Mouse (Mus musculus) midbrain, embryonic 11.5 days (tissue): ENCODE measurements around the gene Spast. TPM values are rescaled to one million over a fixed set of nuclear protein-coding genes. Genes with fewer than 3 reads are reported as not detected.
"Not testable (repeated sequence)": the region's sequence is repeated elsewhere in the genome, so short reads cannot be mapped to it uniquely, and the experiment has no call there.

Source experiments
- ATAC-seq: fragments of 200-750 bp; cut with Nextera tagmentation; 2 replicates; pipeline ENCODE4 v1.8.0; 2017; ENCODE audit warnings: moderate TSS enrichment, moderate library complexity; ENCODE audit not compliant: low FRiP score
- DNase-seq: peaks from one replicate; pipeline ENCODE4 v3.0.0; 2015; ENCODE audit warnings: low spot score; ENCODE audit errors: missing footprints
- H3K27ac ChIP-seq: fragments of 300-500 bp; sonication (generic); 2 replicates; pipeline ENCODE4 v1.5.1; 2014; ENCODE audit warnings: low read depth, low read length
- H3K27me3 ChIP-seq: fragments of 300-500 bp; sonication (generic); 2 replicates; pipeline ENCODE4 v1.6.1; 2014; ENCODE audit warnings: mild to moderate bottlenecking, low read length, moderate library complexity, mixed read lengths; ENCODE audit not compliant: control insufficient read depth, insufficient read depth
- H3K36me3 ChIP-seq: fragments of 300-500 bp; sonication (generic); 2 replicates; pipeline ENCODE4 v1.6.1; 2014; ENCODE audit warnings: mild to moderate bottlenecking, low read length, moderate library complexity, mixed read lengths; ENCODE audit not compliant: control insufficient read depth, insufficient read depth
- H3K4me1 ChIP-seq: fragments of 300-500 bp; sonication (generic); 2 replicates; pipeline ENCODE4 v1.6.1; 2014; ENCODE audit warnings: low read length; ENCODE audit not compliant: control insufficient read depth, insufficient read depth
- H3K4me2 ChIP-seq: fragments of 300-500 bp; sonication (generic); 2 replicates; pipeline ENCODE4 v1.6.1; 2014; ENCODE audit warnings: mild to moderate bottlenecking, moderate library complexity
- H3K4me3 ChIP-seq: fragments of 300-500 bp; sonication (generic); 2 replicates; pipeline ENCODE4 v1.5.1; 2014; ENCODE audit warnings: low read depth, low read length
- H3K9ac ChIP-seq: fragments of 300-500 bp; sonication (generic); 2 replicates; pipeline ENCODE4 v1.6.1; 2014; ENCODE audit warnings: low read length
- H3K9me3 ChIP-seq: fragments of 300-500 bp; sonication (generic); 2 replicates; pipeline ENCODE4 v1.6.1; 2016; ENCODE audit warnings: low read length; ENCODE audit not compliant: control insufficient read depth
- WGBS: fragments of 180-500 bp; shearing (Covaris S2); extraction: QIAGEN DNeasy Blood & Tissue Kit; methylation state at CpG from one replicate; pipeline ENCODE4 v1.1.7; 2014; 5-methylcytosine and 5-hydroxymethylcytosine counted together
- polyA plus RNA-seq: library from polyadenylated mRNA; unstranded; fragments of >200 nt; fragmentation: Nextera tagmentation; extraction: Ambion mirVana; gene quantifications from 2 replicates; pipeline ENCODE4 v1.2.1, GENCODE M21; 2014

Spast gene
- polyA plus RNA-seq, 1 experiment from 2014 or later = 48.8 TPM

DNA sequence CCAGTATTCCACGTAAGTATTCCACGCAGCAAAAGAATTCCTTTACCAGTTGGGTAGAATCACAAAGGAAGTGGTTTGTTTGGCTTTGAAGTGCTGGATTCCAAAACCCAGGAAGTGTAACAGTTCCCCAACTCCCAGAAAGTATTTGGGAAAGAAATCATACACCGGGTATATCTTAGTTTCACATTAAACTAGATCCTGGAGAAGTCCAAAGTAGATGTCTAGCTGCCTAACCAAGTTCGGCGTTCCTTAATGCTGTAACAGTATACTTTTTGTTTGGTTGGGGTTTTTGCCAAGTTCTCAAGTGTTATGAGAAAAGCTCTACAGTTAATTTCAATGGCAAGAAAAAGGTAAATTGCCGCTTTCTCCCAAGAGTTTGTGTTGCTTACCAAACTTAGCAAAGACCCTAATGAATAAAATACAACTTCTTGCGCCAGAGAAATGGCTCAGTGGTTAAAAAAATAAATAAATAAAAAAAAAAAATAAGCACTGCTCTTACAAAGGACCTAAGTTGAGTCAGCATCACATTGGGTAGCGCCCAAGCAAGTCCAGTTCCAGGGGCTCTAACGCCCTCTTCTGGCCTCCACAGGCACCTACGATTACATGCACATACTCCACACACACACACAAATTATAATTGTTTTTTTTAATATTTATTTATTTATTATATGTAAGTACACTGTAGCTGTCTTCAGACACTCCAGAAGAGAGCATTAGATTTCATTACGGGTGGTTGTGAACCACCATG is 42.5 kb upstream of the Spast start:
- H3K27me3 ChIP-seq = no peaks in the 10 kb centered on the region
- no peaks in the 10 kb centered on the region for H3K9me3 ChIP-seq
- H3K4me3 ChIP-seq = peak overlapping the region; percentile 91
- no peak for DNase-seq
- H3K4me1 ChIP-seq = peaks cover 9% of the 10 kb centered on the region
- H3K36me3 ChIP-seq = peaks cover 4% of the 10 kb centered on the region; the same call in 1 of the 2 replicates
- WGBS = 49% methylated on average over 11 of the region's 11 CpGs
- no peak for ATAC-seq
- H3K9ac ChIP-seq = peak overlapping the region; percentile 85
- H3K27ac ChIP-seq = no peak overlapping the region
- H3K4me2 ChIP-seq = peak overlapping the region; percentile 79

DNA sequence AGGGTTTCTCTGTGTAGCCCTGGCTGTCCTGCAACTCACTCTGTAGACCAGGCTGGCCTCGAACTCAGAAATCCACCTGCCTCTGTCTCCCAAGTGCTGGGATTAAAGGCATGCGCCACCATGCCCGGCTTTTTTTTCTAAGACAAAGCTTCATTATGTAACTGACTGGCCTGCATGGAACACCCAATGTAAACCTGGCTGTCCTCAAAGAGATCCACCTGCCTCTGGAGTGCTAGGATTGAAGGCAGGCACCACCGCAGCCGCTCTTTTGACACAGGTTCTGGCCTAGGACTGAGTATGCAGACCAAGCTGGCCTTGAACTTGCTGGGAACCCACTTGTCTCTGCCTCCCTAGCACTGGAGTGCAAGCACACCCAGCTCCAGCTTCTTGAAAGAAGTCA is 41.8 kb upstream of the Spast start:
- H3K4me1 ChIP-seq, H3K9ac ChIP-seq, H3K9me3 ChIP-seq, H3K27ac ChIP-seq, H3K4me3 ChIP-seq, H3K36me3 ChIP-seq, H3K4me2 ChIP-seq, H3K27me3 ChIP-seq, ATAC-seq: not testable (repeated sequence)
- peak; percentile 57 for DNase-seq
- WGBS = 93% methylated on average over 5 of the region's 5 CpGs

DNA sequence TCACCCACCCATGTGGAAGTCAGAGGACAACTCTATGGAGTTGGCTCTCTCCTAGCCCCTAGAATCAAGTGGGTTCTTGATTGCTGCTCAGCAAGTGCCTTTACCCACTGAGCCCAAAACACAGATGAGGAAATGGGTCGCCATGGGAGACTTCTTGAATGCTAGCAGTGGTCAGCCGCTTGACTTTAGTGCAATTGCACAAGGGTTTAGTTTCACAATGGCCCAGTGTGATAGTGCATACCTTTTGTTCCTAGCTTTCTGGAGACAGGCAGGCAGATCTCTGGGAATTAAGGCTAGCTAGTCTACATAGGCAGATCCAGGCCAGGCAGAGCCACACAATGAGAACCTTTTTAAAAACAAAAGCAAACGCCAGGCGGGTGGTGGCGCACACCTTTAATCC is 38.7 kb upstream of the Spast start:
- H3K27ac ChIP-seq = no peak overlapping the region
- no peak overlapping the region for H3K4me2 ChIP-seq
- peaks cover 7% of the 10 kb centered on the region; the same call in 1 of the 2 replicates for H3K36me3 ChIP-seq
- no peaks in the 10 kb centered on the region for H3K9me3 ChIP-seq
- DNase-seq (peak; percentile 21), ATAC-seq (no peak)
- WGBS = 82% methylated on average over 5 of the region's 5 CpGs
- no peak overlapping the region for H3K9ac ChIP-seq
- 0 out of 2 replicates have a peak, but pooled peaks cover 2% of the 10 kb centered on the region for H3K4me1 ChIP-seq
- H3K27me3 ChIP-seq = no peaks in the 10 kb centered on the region
- H3K4me3 ChIP-seq = no peak overlapping the region

DNA sequence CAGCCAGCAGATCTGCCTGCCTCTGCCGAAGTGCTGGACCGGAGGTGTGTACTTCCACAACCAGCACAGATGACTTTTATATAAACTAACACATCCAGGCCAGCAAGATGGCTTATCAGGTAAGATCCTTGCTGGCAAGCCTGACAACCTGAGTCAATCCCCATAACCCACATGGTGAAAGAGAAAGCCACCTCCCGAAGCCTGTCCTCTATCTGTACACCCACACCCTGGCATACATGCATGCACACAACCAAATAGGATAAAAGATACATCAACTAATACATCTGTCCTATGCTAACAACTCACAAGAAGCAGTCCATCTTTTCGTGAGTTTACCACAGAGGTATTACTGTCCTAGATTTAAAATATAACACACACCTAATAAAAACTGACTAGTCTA is 34.7 kb upstream of the Spast start:
- H3K9me3 ChIP-seq = no peaks in the 10 kb centered on the region
- DNase-seq (peak; percentile 35), ATAC-seq (no peak)
- H3K4me1 ChIP-seq = no peaks in the 10 kb centered on the region
- no peak overlapping the region for H3K4me3 ChIP-seq
- H3K4me2 ChIP-seq = no peak overlapping the region
- WGBS = 95% methylated on average over 4 of the region's 4 CpGs
- H3K36me3 ChIP-seq = peaks cover 6% of the 10 kb centered on the region
- H3K27ac ChIP-seq = no peak overlapping the region
- H3K9ac ChIP-seq = no peak overlapping the region
- H3K27me3 ChIP-seq = no peaks in the 10 kb centered on the region

DNA sequence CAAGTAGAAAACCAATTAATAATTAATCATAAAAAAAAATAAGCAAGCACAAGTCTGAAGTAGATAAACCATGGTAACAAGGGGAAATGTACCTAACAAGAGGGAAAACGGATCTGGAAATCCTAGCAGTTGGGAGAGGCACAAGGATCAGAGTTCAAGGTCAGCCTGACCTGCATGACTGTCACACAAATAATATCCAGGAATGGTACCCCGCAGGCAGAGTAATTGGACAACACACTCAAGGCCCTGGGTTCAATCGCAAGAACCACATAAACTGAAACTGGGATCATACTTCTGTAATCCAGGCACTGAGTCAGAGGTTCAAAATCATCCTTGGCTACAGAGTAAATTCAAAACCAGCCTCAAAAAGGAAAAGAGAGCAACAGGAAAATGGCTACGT is 33.2 kb upstream of the Spast start:
- Histone ChIP-seq H3K4me3 (no peak overlapping the region), H3K4me2 (no peak overlapping the region), H3K9ac (no peak overlapping the region), H3K36me3 (peaks cover 6% of the 10 kb centered on the region), H3K27me3 (no peaks in the 10 kb centered on the region), H3K9me3 (no peaks in the 10 kb centered on the region), H3K4me1 (no peaks in the 10 kb centered on the region), H3K27ac (no peak overlapping the region)
- peak; percentile 61 for DNase-seq
- ATAC-seq = no peak
- WGBS = 92% methylated on average over 4 of the region's 4 CpGs

DNA sequence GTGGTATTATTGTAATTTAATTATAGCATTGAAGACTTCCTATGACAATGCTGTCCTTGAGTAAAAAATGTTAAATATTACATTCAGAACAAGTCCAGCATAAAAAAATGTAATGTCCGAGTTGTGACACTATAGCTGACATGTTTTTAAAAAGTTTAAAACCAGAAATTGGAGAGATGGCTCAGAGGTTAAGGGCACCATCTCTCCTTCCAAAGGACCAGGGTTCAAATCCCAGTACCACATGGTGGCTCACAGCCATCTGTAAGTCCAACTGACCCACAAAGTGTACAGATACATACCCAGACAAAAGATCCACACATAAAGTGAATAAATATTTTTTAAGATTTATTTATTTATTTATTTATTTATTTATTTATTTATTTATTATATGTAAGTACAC is 32.8 kb upstream of the Spast start:
- H3K36me3 ChIP-seq = peaks cover 4% of the 10 kb centered on the region
- no peak overlapping the region for H3K9ac ChIP-seq
- H3K27ac ChIP-seq = no peak overlapping the region
- H3K4me2 ChIP-seq = no peak overlapping the region
- no peaks in the 10 kb centered on the region for H3K9me3 ChIP-seq
- ATAC-seq (no peak), DNase-seq (peak; percentile 75)
- 95% methylated on average over 1 of the region's 1 CpGs for WGBS
- H3K4me1 ChIP-seq = no peaks in the 10 kb centered on the region
- H3K4me3 ChIP-seq = no peak overlapping the region
- H3K27me3 ChIP-seq = no peaks in the 10 kb centered on the region

DNA sequence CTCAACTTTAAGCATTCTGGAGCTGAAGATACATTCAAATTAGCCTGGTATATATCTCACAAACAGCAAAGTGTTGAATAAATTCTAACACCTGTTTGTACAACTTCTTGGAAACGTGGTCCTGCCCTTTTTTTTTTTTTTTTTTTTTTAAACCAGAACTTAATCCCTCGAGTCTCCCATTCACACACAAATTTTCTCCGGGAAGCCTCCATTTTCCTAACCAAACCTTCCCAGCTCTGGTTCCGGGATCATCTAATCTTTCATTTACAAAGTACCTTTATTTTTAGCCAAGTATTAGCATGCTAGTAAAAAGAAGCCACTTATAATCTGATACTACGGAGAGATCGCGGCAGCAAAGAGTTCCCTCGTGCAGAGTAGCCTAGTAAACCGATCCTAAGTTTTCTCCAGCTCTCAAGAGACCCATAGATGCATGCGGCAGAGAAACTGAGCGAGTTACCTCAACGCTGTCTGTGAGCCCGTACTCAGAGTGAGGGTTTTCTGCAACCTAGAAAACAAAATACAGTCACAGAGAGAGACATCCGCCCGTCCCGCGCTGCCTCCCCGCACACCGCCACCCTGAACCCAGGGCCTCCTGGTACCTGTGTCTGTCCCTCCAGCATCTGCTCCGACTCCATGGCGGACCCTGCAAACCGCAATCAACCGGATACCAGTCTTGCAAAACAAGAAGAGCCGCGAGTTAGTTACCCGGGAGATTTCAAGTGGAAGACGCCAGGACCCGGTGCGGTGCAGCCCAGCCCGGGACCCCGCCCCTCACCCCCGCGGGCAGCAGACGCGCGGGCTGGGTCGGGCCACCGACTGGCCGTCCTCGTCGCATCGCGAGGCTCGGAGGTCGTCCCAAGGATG is 23.1 kb upstream of the Spast start:
- H3K27ac ChIP-seq = peak overlapping the region; percentile 92
- H3K27me3 ChIP-seq = no peaks in the 10 kb centered on the region
- peak overlapping the region; percentile 72 for H3K4me2 ChIP-seq
- H3K4me1 ChIP-seq = peaks cover 10% of the 10 kb centered on the region; the same call in 1 of the 2 replicates
- no peak for ATAC-seq
- no peaks in the 10 kb centered on the region for H3K36me3 ChIP-seq
- DNase-seq = no peak
- peak overlapping the region; percentile 87 for H3K9ac ChIP-seq
- under 1% methylated on average over 45 of the region's 45 CpGs for WGBS
- H3K9me3 ChIP-seq = no peaks in the 10 kb centered on the region
- H3K4me3 ChIP-seq = peak overlapping the region; percentile 76

DNA sequence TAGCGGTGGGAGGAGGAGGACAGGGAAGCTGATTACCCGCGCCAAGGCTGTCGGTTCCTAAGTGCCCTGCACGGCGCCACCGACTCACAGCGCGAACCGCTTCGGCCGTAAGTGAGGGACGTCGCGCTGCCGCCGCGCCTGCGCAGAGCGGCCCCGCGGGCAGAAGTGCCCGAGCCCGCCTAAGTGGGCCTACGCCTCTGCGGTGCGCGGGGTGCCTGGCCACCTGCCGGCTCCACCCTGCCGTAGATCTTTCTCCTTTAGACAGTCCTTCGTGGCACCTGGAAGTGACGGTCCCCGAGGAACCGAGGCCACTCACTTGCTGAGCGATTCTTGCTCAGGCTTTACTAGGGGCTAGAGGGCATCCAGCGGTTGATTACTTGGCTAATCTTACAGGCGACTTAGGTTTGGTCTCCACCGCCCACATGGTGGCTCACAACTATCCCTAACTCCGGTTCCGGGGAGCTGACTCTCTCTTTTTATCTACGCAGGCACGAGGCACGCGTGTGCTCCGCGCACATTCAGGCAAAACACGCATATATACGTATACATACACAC is 22.4 kb upstream of the Spast start:
- WGBS = under 1% methylated on average over 48 of the region's 48 CpGs
- no peaks in the 10 kb centered on the region for H3K36me3 ChIP-seq
- DNase-seq = peak; percentile 99
- no peaks in the 10 kb centered on the region for H3K27me3 ChIP-seq
- peak overlapping the region; percentile 76 for H3K4me3 ChIP-seq
- peak overlapping the region; percentile 72 for H3K4me2 ChIP-seq
- peaks cover 10% of the 10 kb centered on the region; the same call in 1 of the 2 replicates for H3K4me1 ChIP-seq
- H3K9ac ChIP-seq = peak overlapping the region; percentile 87
- peak overlapping the region; percentile 92 for H3K27ac ChIP-seq
- H3K9me3 ChIP-seq = no peaks in the 10 kb centered on the region
- peak; percentile 96 for ATAC-seq

DNA sequence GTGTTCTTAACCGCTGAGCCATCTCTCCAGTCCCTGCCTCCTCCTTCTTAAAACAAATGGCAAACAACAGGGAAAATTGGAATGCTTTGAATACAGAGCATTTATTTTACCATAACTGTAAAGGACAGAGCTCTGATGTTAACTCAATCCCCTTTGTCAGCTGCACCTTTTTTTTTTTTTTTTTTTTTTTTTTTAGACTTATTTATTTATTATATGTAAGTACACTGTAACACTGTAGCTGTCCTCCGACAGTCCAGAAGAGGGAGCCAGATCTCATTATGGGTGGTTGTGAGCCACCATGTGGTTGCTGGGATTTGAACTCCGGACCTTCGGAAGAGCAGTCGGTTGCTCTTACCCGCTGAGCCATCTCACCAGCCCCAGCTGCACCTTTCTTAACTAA is 20.1 kb upstream of the Spast start:
- Histone ChIP-seq H3K27ac (no peak overlapping the region), H3K27me3 (no peaks in the 10 kb centered on the region), H3K9me3 (no peaks in the 10 kb centered on the region), H3K9ac (no peak overlapping the region), H3K4me3 (no peak overlapping the region), H3K4me2 (no peak overlapping the region), H3K36me3 (no peaks in the 10 kb centered on the region), H3K4me1 (peaks cover 10% of the 10 kb centered on the region; the same call in 1 of the 2 replicates)
- ATAC-seq (no peak), DNase-seq (no peak)
- 93% methylated on average over 6 of the region's 6 CpGs for WGBS
